Mouse (Mus musculus): ENCODE measurements around the gene Klhl30.

- TF ChIP-seq POLR2A (IDR thresholded peaks at IDR 0.05; ENCODE audit: control insufficient read depth, low read depth, low read length) (no peak), CTCF (IDR thresholded peaks at IDR 0.05; ENCODE audit: control insufficient read depth, insufficient read depth, insufficient replicate concordance, low read depth, low read length) (no peak)
These were observed 1.5 kb downstream of the Klhl30 start for GRCm38 (mm10) chr1:91352277-91352676.
